Mouse (Mus musculus): ENCODE results near the gene Igsf8. TPM values are rescaled to one million over a fixed set of nuclear protein-coding genes. Genes with fewer than 3 reads are reported as not detected.
A peak's percentile ranks its signal among the peaks of the same experiment; 100 is the strongest.

Gene Igsf8
- polyA plus RNA-seq, 1 experiment from 2014 or later, result 20.6 TPM

- Histone ChIP-seq H3K9me3 (replicated peaks; ENCODE audit: control insufficient read depth, low read length) (no peaks in the 10 kb centered on the region), H3K27me3 (ENCODE audit: control insufficient read depth, insufficient read depth, low read depth, low read length) (peaks cover 3% of the 10 kb centered on the region; the same call in 1 of the 2 replicates), H3K27ac (ENCODE audit: low read length) (no peak overlapping the region), H3K4me3 (ENCODE audit: low read depth, low read length) (no peak overlapping the region), H3K36me3 (ENCODE audit: control insufficient read depth, insufficient read depth) (no peaks in the 10 kb centered on the region), H3K4me1 (ENCODE audit: control insufficient read depth, low read depth, low read length) (no peaks in the 10 kb centered on the region; the same call in 1 of the 2 replicates), H3K4me2 (ENCODE audit: low read depth, low read length) (no peak overlapping the region), H3K9ac (ENCODE audit: low read depth, low read length) (no peak overlapping the region)
- 30% methylated on average over 3 of the region's 3 CpGs for WGBS (ENCODE audit: insufficient replicate concordance)
- no peak for ATAC-seq (ENCODE audit: low read depth)
Observed at GRCm38 (mm10) chr1:172352453-172352852, 91.0 kb downstream of the Igsf8 start.

GRCm38 (mm10) chr1:172355336-172355735, 93.9 kb downstream of the Igsf8 start:
- Histone ChIP-seq H3K27ac (ENCODE audit: low read length) (no peak overlapping the region), H3K27me3 (ENCODE audit: control insufficient read depth, insufficient read depth, low read depth, low read length) (peaks cover 3% of the 10 kb centered on the region; the same call in 1 of the 2 replicates), H3K4me1 (ENCODE audit: control insufficient read depth, low read depth, low read length) (no peaks in the 10 kb centered on the region; the same call in 1 of the 2 replicates), H3K9ac (ENCODE audit: low read depth, low read length) (no peak overlapping the region), H3K4me2 (ENCODE audit: low read depth, low read length) (no peak overlapping the region), H3K4me3 (ENCODE audit: low read depth, low read length) (no peak overlapping the region), H3K36me3 (ENCODE audit: control insufficient read depth, insufficient read depth) (no peaks in the 10 kb centered on the region), H3K9me3 (replicated peaks; ENCODE audit: control insufficient read depth, low read length) (no peaks in the 10 kb centered on the region)
- no peak for ATAC-seq (ENCODE audit: low read depth)
- 52% methylated on average over 3 of the region's 3 CpGs for WGBS (ENCODE audit: insufficient replicate concordance)

- Histone ChIP-seq H3K27me3 (ENCODE audit: control insufficient read depth, insufficient read depth, low read depth, low read length) (peaks cover 3% of the 10 kb centered on the region; the same call in 1 of the 2 replicates), H3K27ac (ENCODE audit: low read length) (no peak overlapping the region), H3K4me2 (ENCODE audit: low read depth, low read length) (no peak overlapping the region), H3K9me3 (replicated peaks; ENCODE audit: control insufficient read depth, low read length) (no peaks in the 10 kb centered on the region), H3K4me3 (ENCODE audit: low read depth, low read length) (no peak overlapping the region), H3K36me3 (ENCODE audit: control insufficient read depth, insufficient read depth) (no peaks in the 10 kb centered on the region), H3K9ac (ENCODE audit: low read depth, low read length) (no peak overlapping the region), H3K4me1 (ENCODE audit: control insufficient read depth, low read depth, low read length) (no peaks in the 10 kb centered on the region)
- ATAC-seq (ENCODE audit: low read depth), result no peak
- 0% methylated on average over 1 of the region's 1 CpGs for WGBS (ENCODE audit: insufficient replicate concordance)
Observed at GRCm38 (mm10) chr1:172357550-172357949, 96.1 kb downstream of the Igsf8 start.

- Histone ChIP-seq H3K36me3 (ENCODE audit: control insufficient read depth, insufficient read depth) (no peaks in the 10 kb centered on the region), H3K9ac (ENCODE audit: low read depth, low read length) (no peak overlapping the region), H3K27ac (ENCODE audit: low read length) (no peak overlapping the region), H3K9me3 (replicated peaks; ENCODE audit: control insufficient read depth, low read length) (no peaks in the 10 kb centered on the region), H3K4me3 (ENCODE audit: low read depth, low read length) (no peak overlapping the region), H3K27me3 (ENCODE audit: control insufficient read depth, insufficient read depth, low read depth, low read length) (0 out of 2 replicates have a peak, but pooled peaks cover 3% of the 10 kb centered on the region), H3K4me2 (ENCODE audit: low read depth, low read length) (no peak overlapping the region), H3K4me1 (ENCODE audit: control insufficient read depth, low read depth, low read length) (no peaks in the 10 kb centered on the region)
- 61% methylated on average over 10 of the region's 10 CpGs for WGBS (ENCODE audit: insufficient replicate concordance)
- no peak for ATAC-seq (ENCODE audit: low read depth)
Observed at GRCm38 (mm10) chr1:172358341-172358740, 96.9 kb downstream of the Igsf8 start.

GRCm38 (mm10) chr1:172364684-172365083, 103.2 kb downstream of the Igsf8 start:
- Histone ChIP-seq H3K27ac (ENCODE audit: low read length) (no peak overlapping the region), H3K4me3 (ENCODE audit: low read depth, low read length) (0 out of 2 replicates have a peak overlapping the region, but pooled peaks have one; percentile 16), H3K9ac (ENCODE audit: low read depth, low read length) (no peak overlapping the region), H3K36me3 (ENCODE audit: control insufficient read depth, insufficient read depth) (no peaks in the 10 kb centered on the region), H3K9me3 (replicated peaks; ENCODE audit: control insufficient read depth, low read length) (no peaks in the 10 kb centered on the region), H3K27me3 (ENCODE audit: control insufficient read depth, insufficient read depth, low read depth, low read length) (no peaks in the 10 kb centered on the region; the same call in 1 of the 2 replicates), H3K4me1 (ENCODE audit: control insufficient read depth, low read depth, low read length) (peaks cover 8% of the 10 kb centered on the region), H3K4me2 (ENCODE audit: low read depth, low read length) (peak overlapping the region; percentile 45)
- WGBS (ENCODE audit: insufficient replicate concordance), result 4% methylated on average over 6 of the region's 6 CpGs
- ATAC-seq (ENCODE audit: low read depth), result peak; percentile 43

- Histone ChIP-seq H3K9ac (ENCODE audit: low read depth, low read length) (no peak overlapping the region), H3K9me3 (replicated peaks; ENCODE audit: control insufficient read depth, low read length) (no peaks in the 10 kb centered on the region), H3K4me2 (ENCODE audit: low read depth, low read length) (peak overlapping the region; percentile 44), H3K36me3 (ENCODE audit: control insufficient read depth, insufficient read depth) (no peaks in the 10 kb centered on the region), H3K4me1 (ENCODE audit: control insufficient read depth, low read depth, low read length) (peaks cover 8% of the 10 kb centered on the region), H3K27me3 (ENCODE audit: control insufficient read depth, insufficient read depth, low read depth, low read length) (no peaks in the 10 kb centered on the region; the same call in 1 of the 2 replicates), H3K4me3 (ENCODE audit: low read depth, low read length) (peak overlapping the region; percentile 19; the same call in 1 of the 2 replicates), H3K27ac (ENCODE audit: low read length) (no peak overlapping the region)
- 30% methylated on average over 23 of the region's 23 CpGs for WGBS (ENCODE audit: insufficient replicate concordance)
- ATAC-seq (ENCODE audit: low read depth), result 0 out of 2 replicates have a peak, but pooled peaks have one; percentile 28
Observed at GRCm38 (mm10) chr1:172368768-172369418, 107.5 kb downstream of the Igsf8 start.

Other genes starting within 250 kb of the Igsf8 start
- gene Vangl2, start 233.2 kb upstream of the Igsf8 start, polyA plus RNA-seq (2015; fragmentation: Nextera tagmentation; extraction: Ambion mirVana), result 0.41 and 0.57 TPM in 2 replicates
- not detected in 2 replicates for gene Nhlh1, start 204.1 kb upstream of the Igsf8 start, polyA plus RNA-seq (2015; fragmentation: Nextera tagmentation; extraction: Ambion mirVana)
- 75.9 and 82.2 TPM in 2 replicates for gene Copa, start 179.1 kb upstream of the Igsf8 start, polyA plus RNA-seq (2015; fragmentation: Nextera tagmentation; extraction: Ambion mirVana)
- gene Ncstn, start 178.8 kb upstream of the Igsf8 start, polyA plus RNA-seq (2015; fragmentation: Nextera tagmentation; extraction: Ambion mirVana), result 39.5 and 42.9 TPM in 2 replicates
- 42.4 and 43.9 TPM in 2 replicates for gene Pex19, start 134.9 kb upstream of the Igsf8 start, polyA plus RNA-seq (2015; fragmentation: Nextera tagmentation; extraction: Ambion mirVana)
- gene Dcaf8, start 113.6 kb upstream of the Igsf8 start, polyA plus RNA-seq (2015; fragmentation: Nextera tagmentation; extraction: Ambion mirVana), result 61.2 and 61.3 TPM in 2 replicates
- gene Pea15a, start 54.8 kb upstream of the Igsf8 start, polyA plus RNA-seq (2015; fragmentation: Nextera tagmentation; extraction: Ambion mirVana), result 20.6 and 21.5 TPM in 2 replicates
- 2.6 and 7.5 TPM in 2 replicates for gene Casq1, start 41.8 kb upstream of the Igsf8 start, polyA plus RNA-seq (2015; fragmentation: Nextera tagmentation; extraction: Ambion mirVana)
- gene Atp1a4, start 3.2 kb upstream of the Igsf8 start, polyA plus RNA-seq (2015; fragmentation: Nextera tagmentation; extraction: Ambion mirVana), result not detected in 2 replicates
- gene Atp1a2, start 36.4 kb downstream of the Igsf8 start, polyA plus RNA-seq (2015; fragmentation: Nextera tagmentation; extraction: Ambion mirVana), result 0.20 and 0.52 TPM in 2 replicates
- 0.04 and 0.09 TPM in 2 replicates for gene Kcnj9, start 67.7 kb downstream of the Igsf8 start, polyA plus RNA-seq (2015; fragmentation: Nextera tagmentation; extraction: Ambion mirVana)
- gene Kcnj10, start 79.6 kb downstream of the Igsf8 start, polyA plus RNA-seq (2015; fragmentation: Nextera tagmentation; extraction: Ambion mirVana), result 0.07 and 0.09 TPM in 2 replicates
- gene Pigm, start 114.9 kb downstream of the Igsf8 start, polyA plus RNA-seq (2015; fragmentation: Nextera tagmentation; extraction: Ambion mirVana), result 1.7 and 1.8 TPM in 2 replicates
- gene Slamf9, start 213.7 kb downstream of the Igsf8 start, polyA plus RNA-seq (2015; fragmentation: Nextera tagmentation; extraction: Ambion mirVana), result 1.0 and 1.1 TPM in 2 replicates
- 0.81 and 2.5 TPM in 2 replicates for gene Igsf9, start 220.1 kb downstream of the Igsf8 start, polyA plus RNA-seq (2015; fragmentation: Nextera tagmentation; extraction: Ambion mirVana)
- 112 and 113 TPM in 2 replicates for gene Tagln2, start 238.4 kb downstream of the Igsf8 start, polyA plus RNA-seq (2015; fragmentation: Nextera tagmentation; extraction: Ambion mirVana)

All from liver, embryonic 16.5 days (tissue).